Mouse (Mus musculus) spleen, postnatal 14 days (tissue): ENCODE measurements around the gene Cldn7.
A peak's percentile ranks its signal among the peaks of the same experiment; 100 is the strongest.

Experiments
- DNase-seq, 2 experiments: peaks; one replicate each; pipeline ENCODE4 v3.0.0; 2021 to 2022; ENCODE audit warnings: low spot score in 2 of 2

Gene Cldn7

DNA sequence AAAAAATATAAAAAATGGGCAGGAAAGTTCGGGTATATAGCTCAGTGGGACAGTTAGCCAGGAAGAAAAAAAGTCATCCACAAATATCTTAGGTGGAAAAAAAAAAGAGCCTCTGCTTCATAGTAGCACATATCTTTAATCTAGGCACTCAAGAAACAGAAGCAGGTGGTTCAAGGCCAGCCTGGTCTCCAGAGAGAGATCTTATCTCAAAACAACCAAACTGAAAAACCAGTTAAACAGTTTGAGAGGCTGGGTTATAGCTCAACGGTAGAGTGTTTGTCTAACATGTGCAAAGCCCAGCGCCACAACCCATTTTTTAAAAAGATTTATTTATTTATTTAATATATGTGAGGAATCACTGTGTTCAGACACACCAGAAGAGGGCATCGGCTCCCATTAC is 31.5 kb upstream of the Cldn7 start:
- DNase-seq, result no peak

DNA sequence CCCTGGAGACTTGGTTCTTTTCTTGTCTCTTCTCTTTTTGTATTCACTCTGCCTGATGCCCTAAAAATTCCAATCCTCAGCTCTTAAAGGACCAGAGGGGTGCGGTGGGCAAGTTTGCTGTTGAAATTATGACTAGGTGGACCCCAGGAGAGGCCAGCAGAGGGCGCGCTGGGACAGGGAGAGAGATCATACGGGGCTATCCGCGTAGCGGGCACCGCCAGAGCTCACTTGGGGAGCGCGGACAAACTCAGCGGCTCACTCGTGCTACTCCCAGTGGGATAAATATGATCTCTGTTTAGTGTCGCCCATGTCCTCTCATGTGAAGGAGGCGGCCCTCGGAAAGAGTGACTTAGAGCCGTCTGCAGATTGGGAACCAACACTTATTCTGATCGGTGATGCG is 30.4 kb upstream of the Cldn7 start:
- DNase-seq, result peak; percentile 91 to 97

- DNase-seq, result no peak
Measured at GRCm38 (mm10) chr11:69934681-69935080, 29.9 kb upstream of the Cldn7 start.

DNA sequence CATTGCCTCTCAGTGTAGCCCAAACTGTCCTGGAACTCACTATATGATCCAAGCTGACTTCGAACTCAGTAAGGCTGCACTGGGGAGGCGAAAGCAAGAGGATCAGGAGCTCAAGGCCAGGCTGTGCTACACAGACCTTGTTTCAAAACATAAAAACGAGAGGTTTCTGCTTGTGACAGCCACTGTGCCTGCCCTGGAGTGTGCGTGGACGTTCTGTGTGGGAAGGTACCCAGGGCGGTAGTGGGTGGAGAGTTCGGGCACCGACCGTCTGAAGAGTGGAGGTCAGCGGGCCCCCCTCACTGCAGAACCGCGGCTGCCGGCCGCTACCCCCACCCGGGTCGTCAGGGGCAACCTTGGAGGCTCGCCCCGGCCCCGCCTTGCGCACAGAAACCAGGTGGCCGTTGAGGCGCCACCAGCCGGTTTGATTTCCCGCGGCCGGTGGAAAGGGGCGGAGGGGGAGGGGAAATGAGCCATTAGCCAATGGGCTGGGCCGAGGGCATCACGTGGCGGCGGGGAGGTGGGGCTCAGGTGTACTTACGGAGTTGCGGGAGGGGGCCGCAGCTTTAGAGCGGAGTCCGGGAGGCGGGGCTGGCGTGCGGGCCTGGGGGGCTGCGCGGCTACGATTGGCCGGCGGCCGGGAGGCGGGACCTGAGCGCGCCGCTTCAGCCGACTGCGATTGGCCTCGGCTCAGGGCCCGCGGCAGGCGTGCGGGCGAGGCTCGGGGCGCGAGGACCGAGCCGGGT is 29.3 kb upstream of the Cldn7 start, which contains the start of gene Ybx2:
TSS of gene Ybx2 (plus strand) at position 660 of the 743 bp plus-strand sequence.
- DNase-seq, result peak; percentile 76 to 81

GRCm38 (mm10) chr11:69936156-69936555 is 28.4 kb upstream of the Cldn7 start:
- DNase-seq, result no peak

- no peak for DNase-seq
Measured at GRCm38 (mm10) chr11:69936714-69937347, 27.7 kb upstream of the Cldn7 start.

DNA sequence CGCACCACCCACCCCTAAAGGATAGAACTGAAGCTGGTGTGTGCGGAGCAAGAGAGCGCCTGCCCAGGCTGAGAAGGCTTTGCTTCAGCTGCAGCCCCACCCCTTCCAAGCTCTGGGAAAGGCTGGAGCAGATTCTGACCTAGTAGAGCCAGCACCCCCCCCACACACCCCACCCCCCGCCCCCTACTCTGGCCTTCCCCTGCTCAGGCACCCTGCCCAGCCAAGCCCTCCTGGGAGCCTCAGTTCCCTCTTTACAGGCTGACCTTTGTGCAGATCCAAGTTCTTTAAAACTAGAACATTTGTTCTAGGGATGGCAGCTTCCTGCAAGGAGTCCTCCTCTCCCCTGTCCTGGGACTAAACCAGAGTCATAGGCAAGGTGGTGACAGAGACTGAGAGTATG is 27.2 kb upstream of the Cldn7 start:
- no peak for DNase-seq

DNA sequence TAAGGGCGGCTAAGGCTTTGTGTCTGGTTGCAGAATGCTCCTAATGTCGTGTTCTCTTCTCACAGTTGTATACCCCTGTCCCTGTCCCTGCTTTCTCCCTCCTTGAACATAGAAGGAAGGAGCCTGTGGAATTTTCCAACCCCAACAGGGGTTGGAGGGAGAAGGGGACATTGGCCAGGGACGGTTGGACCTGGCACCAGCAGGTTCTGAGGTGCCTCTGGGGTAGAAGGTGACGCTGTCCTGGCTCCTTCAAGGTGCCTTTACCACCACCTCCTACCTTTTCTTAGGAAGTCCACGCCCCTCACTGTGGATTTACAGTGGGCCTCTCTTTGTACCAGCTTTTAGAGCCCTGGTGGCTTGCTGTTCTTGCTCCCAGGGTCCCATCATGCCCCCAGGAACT is 26.7 kb upstream of the Cldn7 start:
- no peak for DNase-seq

- no peak for DNase-seq
Measured at GRCm38 (mm10) chr11:69938401-69938979, 26.1 kb upstream of the Cldn7 start.

- no peak for DNase-seq
Measured at GRCm38 (mm10) chr11:69939181-69939580, 25.4 kb upstream of the Cldn7 start.

DNA sequence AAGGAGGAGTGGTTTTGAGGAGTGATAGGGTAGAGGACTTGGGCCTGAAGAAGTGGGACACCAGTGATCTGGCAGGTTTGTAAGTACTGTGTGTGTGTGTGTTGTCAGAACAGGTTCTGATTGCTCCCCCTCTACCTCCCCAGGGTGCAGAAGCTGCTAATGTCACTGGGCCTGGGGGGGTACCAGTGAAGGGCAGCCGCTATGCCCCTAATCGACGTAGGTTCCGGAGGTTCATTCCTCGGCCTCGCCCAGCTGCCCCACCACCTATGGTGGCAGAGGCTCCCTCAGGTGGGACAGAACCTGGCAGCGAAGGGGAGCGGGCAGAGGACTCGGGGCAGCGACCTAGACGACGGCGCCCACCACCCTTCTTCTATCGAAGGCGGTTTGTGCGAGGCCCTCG is 24.8 kb upstream of the Cldn7 start:
- no peak for DNase-seq

DNA sequence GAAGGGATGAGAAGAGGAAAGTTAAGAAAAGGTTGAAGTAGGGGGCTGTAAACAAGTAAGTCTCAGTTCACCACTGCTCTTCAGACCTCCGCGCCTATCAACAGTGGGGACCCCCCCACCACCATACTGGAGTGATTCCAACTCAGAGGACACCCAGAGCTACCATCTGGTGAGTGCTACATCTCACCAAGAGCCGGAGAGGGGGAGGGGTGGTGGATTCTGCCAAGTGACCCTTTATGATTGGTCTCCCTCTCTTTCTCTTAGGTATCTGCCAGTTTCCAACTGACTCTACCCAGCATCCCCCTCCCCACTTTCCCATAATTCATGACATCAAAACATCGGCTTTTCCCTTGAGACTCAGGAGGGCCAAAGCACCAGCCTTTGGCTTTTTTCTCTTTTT is 23.6 kb upstream of the Cldn7 start:
- no peak for DNase-seq

DNA sequence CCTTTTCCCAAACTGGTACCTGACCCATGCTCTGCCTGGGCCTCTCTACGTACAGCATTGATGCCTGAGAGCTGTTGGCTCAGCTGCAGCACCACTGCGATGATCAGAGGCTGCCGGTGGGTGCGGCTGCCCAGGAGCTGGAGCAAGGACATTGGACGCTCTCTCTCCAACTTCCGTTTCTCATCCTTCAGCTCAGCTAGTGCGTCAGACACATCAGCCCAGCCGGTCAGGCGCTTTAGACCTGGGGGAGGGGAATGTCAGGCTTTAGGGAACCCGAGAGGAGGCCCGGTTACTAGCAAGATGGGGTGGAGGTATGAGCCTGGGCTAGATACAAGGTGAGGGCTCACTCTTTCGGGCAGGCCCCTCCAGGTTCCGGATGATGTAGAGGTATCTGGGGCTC is 19.4 kb upstream of the Cldn7 start:
- DNase-seq, result no peak

- DNase-seq, result peak in 1 of 2 experiments; percentile 21
Measured at GRCm38 (mm10) chr11:69945997-69946891, 18.3 kb upstream of the Cldn7 start.

DNA sequence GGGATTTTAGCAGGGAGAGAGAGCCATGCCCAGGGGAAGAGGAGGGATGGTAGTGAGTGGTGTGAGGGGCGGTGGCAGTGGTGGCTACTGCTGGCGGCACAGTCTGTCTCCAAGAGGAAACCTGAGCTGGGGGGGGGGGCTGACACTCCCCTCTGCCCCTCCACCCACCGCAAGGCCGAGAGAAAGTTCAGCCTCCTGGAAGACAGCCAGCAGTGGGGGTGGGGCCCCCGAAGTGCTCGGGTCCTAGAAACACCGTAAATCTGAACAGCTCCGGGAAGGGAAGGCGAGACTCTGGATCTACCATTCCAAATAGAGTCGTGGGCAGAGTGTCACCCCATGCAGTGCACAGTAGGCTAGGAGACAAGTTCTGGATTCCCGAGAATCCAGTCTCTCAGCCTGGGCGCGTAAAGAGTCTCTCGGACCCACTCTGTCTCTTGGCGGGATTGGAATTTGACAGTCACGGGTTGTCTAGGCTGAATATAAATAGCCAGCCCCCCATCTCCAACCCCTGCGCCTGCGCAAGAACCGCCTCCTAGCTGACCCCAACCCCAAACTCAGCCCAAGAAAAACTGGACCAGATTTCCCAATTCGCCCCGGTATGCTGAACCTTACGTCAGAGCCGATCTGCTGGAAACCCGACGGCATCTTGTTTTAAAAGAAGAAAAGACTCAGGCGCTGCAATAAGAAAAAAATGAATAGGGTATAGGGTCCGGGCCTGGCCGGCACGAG is 17.1 kb upstream of the Cldn7 start:
- peak; percentile 50 to 56 for DNase-seq

DNA sequence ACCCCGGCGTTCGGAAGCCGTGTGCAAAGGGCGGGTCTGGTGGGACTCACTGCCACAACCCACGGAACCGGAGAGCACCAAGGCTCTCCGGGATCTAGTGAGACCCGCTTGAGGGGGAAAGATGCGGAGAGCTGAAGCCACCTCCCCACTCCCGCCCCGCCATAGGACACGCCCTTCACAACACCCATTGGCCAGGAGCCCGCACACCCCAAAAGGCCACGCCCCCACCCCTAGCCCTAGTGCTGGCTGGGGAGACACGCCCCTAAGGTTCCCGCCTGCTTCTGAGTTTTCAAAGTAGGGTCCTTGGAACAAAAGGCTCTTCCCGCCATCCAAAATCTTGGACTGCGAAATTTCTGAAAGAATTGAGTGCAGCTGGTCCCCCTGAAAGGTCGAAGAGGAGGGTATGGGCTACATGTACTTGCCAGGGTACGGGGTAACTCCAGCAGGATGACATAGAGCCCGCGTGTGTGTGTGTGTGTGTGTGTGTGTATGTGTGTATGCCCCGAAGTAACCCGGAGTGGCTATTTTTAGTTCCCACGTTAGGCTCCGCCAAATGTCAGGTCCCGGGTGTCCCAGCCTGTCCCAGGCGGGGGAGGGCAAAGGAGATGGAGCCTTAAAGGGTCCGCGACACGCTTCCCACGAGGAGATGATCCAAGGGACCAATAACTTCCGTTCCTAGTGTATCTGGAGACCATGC is 16.4 kb upstream of the Cldn7 start, which contains the start of gene Slc2a4:
TSS of gene Slc2a4 (minus strand) at position 123 of the 697 bp plus-strand sequence.
- peak; percentile 92 to 94 for DNase-seq

GRCm38 (mm10) chr11:69948763-69949150 is 15.8 kb upstream of the Cldn7 start:
- peak; percentile 81 to 88 for DNase-seq

DNA sequence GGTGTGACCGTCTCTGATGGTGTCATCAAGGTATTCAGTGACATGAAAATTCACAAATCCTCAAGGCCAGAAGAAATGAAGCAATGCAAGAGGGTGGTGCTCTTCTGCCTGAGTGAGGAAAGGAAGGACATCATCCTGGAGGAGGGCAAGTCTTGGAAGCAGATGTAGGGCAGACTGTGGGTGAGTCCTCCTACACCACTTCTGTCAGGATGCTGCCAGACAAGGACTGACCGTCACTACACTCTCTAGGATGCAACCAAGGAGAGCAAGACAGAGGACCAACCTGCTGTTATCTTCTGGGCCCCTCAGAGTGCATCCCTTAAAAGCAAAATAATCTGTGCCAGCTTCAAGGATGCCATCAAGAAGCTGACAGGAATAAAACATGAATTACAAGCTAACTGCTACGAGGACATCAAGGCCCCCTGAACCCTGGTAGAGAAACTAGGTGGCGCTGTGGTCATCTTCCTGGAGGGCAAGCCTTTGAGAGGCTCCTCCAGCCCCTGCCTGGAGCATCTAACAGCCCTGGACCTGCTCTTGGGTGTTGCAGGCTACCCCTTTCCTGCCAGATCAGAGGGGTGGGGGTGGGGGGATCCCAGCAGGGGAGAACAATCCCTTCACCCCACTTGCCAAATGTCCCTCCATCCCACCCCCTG is 13.6 kb upstream of the Cldn7 start:
- no peak for DNase-seq

GRCm38 (mm10) chr11:69952274-69952673 is 12.3 kb upstream of the Cldn7 start:
- DNase-seq, result no peak

DNA sequence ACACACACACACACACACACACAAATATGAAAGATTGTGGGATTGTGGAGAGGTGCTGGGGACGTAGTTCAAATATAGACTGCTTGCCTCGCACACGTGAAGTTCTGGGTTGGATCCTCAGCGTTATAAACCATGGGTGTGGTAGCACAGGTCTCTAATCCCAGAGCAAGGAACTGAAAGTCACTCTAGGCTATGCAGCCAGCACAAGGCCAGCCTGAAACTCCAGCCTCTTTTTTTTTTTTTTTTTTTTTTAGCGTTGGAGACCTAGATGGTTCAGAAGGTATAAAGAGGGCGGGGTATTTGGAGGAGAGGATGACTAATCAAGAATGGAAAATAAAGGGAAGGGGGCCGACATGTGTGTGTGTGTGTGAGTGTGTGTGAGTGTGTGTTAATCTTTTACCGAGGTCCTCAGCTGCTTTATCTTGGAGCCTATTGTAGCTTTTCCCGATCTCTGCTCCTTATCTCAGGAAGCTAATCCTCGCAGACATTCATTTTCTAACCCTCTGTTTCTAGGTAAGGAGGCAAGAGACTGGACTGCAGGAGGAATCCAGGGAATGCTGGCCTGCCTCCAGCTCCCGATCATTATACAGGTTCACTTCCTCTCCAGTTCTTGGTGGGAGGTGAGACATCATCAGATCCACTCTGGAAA is 11.2 kb upstream of the Cldn7 start:
- DNase-seq, result no peak
